Mouse (Mus musculus) brain, embryonic 14.5 days (tissue): ENCODE measurements around the gene Raet1e. TPM values are rescaled to one million over a fixed set of nuclear protein-coding genes. Genes with fewer than 3 reads are reported as not detected.

Source experiments
- DNase-seq: peaks from one replicate; pipeline ENCODE4 v3.0.0-alpha.2; 2011; ENCODE audit warnings: low read depth
- CTCF ChIP-seq: fragments of 200-500 bp; IDR thresholded peaks from 2 replicates; pipeline ENCODE4 v1.5.1; 2012; ENCODE audit warnings: inconsistent platforms, mild to moderate bottlenecking, moderate library complexity, borderline replicate concordance; ENCODE audit not compliant: insufficient read depth, insufficient read length; ENCODE audit errors: extremely low read depth
- POLR2A ChIP-seq: fragments of 200-500 bp; IDR thresholded peaks from 2 replicates; pipeline ENCODE4 v1.6.1; 2012; ENCODE audit warnings: mild to moderate bottlenecking, inconsistent platforms, borderline replicate concordance; ENCODE audit not compliant: poor library complexity, insufficient read depth, insufficient read length, severe bottlenecking; ENCODE audit errors: extremely low read depth
- polyA plus RNA-seq: library from polyadenylated mRNA; depleted of rRNA; stranded (reverse); fragments of >200 nt; gene quantifications from 2 replicates; pipeline ENCODE4 v1.2.3, GENCODE M21; 2012; rRNA removed

Raet1e gene
- polyA plus RNA-seq = 1.1 TPM in 2 replicates

DNA sequence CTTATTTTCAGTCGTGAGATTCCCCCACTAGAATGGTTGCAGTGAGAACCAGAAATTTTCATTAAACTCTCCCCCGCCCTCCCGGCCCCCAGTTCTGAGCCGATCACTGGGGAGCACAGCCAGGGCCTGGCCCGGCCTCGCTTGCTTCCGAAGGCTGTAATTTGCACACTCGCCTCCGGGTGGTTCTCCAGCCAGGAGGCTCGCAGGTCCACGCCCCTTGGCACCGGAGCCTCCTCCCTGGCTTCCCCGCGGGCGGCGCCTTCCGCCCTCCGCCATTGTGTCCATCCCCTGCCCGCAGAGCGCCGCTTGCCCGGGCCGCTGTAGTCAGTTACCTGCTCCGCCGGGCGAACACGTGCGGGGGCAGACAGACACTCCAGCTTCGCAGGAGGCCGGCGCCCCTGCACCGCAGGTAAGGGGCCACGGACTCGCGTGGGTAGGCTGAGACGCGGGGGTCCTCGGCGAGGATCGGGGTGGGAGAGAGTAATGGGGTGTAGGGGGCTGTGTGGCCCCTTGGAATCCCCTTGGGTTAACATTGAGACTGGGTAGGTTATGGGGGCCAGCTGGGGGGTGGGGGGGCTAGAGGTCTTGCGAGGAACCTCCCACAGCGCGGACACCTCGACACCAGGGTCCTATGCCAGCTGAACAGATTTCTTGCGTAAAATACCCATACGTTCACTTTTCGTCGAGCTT is at the start of gene Raet1e, which contains the start of gene H60b:
Raet1e (plus strand) TSS at position 260 of the 690 bp plus-strand sequence.
H60b (plus strand) TSS at position 277 of the 690 bp plus-strand sequence.
- peak; percentile 29; the same call in 1 of the 2 replicates for TF ChIP-seq CTCF
- DNase-seq = peak; percentile 59

GRCm38 (mm10) chr10:22140665-22141280 is 17.6 kb upstream of the Raet1e start:
- TF ChIP-seq POLR2A (no peak), CTCF (peak; percentile 71)
- peak; percentile 84 for DNase-seq

DNA sequence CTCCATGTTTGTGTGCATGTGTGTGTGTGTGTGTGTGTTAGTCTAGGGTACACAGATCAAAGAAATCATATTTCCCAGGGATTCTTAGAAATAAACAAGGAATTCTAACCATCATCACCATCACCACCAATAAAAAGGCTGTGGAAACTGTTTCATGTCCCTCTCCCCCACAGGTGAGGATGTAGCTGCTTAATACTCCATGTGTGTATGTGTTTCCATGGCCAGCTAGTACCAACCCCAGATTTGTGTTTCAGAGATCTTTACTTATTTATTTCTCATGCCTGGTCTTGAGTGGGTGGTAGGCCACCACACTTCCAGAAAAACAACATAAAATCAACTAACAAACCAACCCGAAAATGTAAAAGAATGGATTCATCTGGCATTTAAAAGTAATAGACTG is 16.2 kb upstream of the Raet1e start:
- DNase-seq = peak; percentile 71

DNA sequence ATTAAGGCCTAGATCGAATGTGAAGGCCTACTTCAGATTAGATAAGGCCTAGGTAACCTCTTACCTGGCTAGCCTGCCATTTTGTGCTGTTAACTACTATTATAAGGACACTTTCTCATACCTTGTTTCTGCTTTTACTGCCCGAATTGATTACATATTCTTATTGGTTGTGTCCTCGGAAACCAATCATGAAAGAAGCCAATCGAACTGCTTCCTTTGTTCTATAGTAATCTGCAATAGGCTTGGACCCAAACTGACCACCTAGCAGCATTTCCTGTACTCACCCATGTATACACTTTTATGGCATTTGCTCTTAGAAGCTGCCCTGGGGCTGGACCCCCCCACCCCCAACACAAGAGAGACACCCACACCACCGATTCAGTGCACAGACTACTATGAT is 15.4 kb upstream of the Raet1e start:
- no peak for DNase-seq

GRCm38 (mm10) chr10:22148441-22149072 is 9.8 kb upstream of the Raet1e start:
- TF ChIP-seq POLR2A (peak; percentile 56; the same call in 1 of the 2 replicates), CTCF (peak; percentile 38; the same call in 1 of the 2 replicates)
- peak; percentile 82 for DNase-seq

More for the DNA sequence above, 15.4 kb upstream of the Raet1e start:
- TF ChIP-seq POLR2A (no peak), CTCF (no peak)

DNA sequence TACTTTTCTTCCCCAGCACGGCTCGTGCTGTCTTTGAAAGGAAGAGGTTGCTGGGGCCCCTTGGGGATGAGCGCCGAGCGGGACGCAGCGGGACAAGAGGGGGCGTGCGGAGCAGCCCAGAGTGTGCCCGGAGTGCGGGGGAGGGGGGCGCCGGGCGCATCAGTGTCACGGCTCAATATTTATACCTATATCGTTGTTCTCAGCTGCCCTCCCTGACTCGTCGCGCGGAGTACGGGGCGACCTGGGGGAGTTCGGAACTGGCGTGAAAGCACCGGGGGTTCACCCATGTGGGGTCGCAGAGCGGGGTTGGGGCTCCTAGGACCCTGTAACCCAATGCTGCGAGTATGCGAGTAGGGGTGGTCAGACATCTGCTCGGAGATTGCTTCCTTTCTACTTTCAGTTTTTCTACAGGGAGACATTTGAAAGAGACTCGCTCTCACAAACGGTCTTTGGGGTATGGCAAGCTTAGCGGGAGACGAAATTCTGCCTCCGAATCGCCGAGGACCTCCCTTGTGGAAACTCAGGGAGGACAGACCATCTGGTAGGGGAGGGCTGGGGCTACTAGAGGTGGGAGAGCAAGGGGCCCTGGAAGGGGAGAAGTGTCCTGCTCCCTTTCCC is 9.2 kb upstream of the Raet1e start, which contains the start of gene E030030I06Rik:
E030030I06Rik (minus strand) TSS at position 198 of the 618 bp plus-strand sequence.
- peak; percentile 57 for DNase-seq
- TF ChIP-seq POLR2A = no peak
- no peak for TF ChIP-seq CTCF

- DNase-seq = peak; percentile 24
- TF ChIP-seq POLR2A (no peak), CTCF (no peak)
Measured at GRCm38 (mm10) chr10:22149691-22150465, 8.5 kb upstream of the Raet1e start.

DNA sequence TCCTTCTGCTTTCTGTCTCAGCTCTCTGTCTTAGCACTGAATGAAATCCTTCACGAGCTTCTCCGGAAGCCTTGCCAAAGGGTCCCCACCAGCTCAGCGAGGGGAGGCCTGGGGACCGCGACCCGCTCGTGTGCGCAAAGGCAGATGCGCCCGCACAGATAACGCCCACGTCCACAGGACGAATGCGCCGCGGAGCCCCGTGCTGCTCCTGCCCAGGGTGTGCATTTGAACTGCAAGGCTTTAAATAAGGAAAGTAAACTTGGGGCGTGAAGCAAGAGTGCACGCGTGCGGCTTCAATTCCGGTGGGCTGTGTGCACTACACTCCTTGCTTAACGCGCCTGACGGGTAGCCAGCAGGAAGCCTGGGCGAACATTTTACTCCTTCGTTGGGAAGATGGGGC is 7.8 kb upstream of the Raet1e start:
- TF ChIP-seq CTCF (no peak), POLR2A (no peak)
- peak; percentile 48 for DNase-seq

DNA sequence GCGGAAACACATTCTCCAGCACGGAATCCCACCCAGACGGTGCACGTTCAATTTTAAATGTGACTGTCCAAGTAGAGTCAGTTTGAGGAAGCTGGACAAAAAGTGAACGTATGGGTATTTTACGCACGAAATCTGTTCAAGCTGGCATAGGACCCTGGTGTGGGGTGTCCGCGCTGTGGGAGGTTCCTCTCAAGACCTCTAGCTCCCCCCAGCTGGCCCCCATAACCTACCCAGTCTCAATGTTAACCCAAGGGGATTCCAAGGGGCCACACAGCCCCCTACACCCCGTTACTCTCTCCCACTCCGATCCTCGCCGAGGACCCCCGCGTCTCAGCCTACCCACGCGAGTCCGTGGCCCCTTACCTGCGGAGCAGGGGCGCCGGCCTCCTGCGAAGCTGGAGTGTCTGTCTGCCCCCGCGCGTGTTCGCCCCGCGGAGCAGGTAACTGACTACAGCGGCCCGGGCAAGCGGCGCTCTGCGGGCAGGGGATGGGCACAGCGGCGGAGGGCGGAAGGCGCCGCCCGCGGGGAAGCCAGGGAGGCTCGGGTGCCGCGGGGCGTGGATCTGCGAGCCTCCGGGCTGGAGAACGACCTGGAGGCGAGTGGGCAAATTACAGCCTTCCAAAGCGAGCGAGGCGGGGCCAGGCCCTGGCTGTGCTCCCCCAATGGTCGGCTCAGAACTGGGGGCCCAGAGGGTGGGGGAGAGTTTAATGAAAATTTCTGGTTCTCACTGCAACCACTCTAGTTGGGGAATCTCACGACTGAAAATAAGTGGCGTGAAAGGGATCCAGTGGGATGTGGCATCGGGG is 7.1 kb upstream of the Raet1e start:
- DNase-seq = peak; percentile 9

DNA sequence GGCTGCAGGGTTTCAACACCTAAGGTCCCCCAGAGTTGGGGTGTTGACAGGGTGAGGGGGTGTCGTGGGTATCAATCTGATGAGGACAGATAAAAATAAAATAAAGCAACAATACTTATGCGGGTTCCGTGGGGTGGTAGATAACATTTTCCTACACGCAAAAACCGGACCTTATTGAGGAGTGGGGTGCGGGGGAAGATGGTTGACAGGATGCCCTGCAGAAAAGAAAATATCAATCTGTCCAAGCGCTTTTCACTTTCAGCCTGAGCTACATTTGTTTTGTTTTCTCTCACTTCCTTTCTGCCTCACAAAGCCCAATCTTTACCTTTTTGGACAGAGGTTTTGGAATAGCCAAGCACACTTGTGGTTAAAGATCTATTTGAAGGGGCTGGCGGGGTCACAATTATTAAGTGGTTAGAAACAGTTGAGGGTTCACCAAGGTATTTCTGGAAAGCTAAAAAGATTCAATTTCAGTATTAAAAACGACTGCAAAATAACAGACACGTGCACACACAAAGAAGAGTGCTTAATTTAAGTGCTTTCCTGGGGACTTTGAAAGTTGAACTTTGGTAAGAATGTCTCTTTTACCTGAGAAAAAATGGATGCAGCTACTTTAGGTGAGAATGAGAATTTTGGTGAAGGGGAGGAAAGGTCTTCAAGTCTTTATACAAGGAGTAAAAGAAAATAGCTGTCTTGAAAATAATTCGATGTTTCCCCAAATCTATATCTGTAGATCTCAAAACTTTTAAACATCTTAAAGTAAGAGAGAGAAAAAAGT is 6.3 kb upstream of the Raet1e start:
- DNase-seq = peak; percentile 29

GRCm38 (mm10) chr10:22153147-22153690 is 5.2 kb upstream of the Raet1e start:
- DNase-seq = peak; percentile 19

DNA sequence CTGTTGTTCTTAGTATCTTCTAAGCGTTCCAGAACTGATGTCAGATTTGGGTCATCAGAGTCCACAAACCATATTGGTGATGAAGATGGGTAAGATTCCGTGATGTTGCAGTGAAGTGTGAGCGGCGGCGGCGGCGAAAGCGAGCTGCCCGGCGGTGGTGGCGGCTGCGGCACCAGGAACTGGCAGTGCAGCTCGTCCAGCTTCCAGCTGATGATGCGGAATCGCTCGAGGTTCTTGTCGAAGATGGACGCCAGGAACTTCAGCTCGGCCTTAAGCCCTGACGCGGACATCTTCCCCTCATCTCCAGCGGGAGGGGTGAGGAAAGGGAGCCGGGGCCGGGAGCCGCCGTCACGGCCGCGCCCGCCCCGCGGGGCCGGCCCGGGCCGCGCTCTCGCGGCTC is 4.2 kb upstream of the Raet1e start:
- DNase-seq = peak; percentile 58
